Mouse (Mus musculus): ENCODE data around the gene Smpd1. TPM values are rescaled to one million over a fixed set of nuclear protein-coding genes. Genes with fewer than 3 reads are reported as not detected.

The Smpd1 gene
- polyA plus RNA-seq, 1 experiment from 2014 or later = 33.0 TPM

DNA sequence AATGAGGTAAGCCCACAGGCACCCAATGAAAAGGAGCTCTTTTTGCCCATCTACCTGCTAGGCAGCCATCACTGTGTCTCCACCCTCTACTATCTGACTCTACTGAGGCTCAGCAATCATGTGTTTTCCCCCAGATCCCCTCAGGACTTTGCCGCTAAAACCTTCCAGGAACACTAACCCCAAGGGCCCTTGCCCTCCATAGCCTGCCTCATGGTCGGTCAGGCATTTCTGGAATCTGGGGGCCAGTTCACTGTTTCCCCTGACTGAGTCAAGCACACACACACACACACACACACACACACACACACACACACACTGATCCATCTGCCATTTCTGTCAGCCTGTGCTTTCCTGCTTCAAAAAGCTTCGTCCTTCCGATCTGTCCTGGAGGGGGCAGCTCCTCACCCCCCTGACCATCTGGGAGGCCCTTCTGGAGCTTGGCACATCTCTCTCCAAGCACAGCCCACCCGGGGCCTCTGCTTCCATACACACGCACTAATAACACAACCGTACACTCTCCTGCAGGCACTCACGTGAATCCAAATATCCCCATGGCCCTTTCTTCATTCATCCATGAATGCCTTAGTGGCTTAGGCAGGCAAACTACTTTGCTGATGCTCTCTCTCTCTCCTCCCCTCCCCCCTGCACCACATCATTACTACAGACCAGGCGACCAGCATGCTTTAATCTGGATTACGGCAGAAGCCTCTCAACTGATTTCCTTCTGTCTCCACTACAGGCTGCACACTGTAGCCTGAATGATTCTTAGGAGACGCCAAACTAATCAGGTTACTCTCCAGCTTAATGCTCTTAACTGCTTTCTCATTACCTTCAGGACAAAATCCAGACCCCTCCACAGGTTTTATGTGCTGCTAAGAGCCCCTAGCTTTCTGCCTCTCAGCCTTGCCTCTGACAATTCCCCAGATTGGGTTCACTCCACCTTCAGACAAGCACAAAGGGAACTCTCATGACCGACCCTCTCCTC is 15.6 kb downstream of the Smpd1 start:
- 46% methylated on average over 12 of the region's 12 CpGs for WGBS
- no peak overlapping the region for H3K9ac ChIP-seq (ENCODE audit: low read depth, low read length)
- H3K27me3 ChIP-seq (replicated peaks; ENCODE audit: control insufficient read depth, insufficient read depth, low read length) = no peaks in the 10 kb centered on the region
- H3K27ac ChIP-seq (ENCODE audit: low read length) = no peak overlapping the region
- peaks cover 6% of the 10 kb centered on the region; the same call in 1 of the 2 replicates for H3K4me1 ChIP-seq (ENCODE audit: control insufficient read depth, insufficient read depth, low read length)
- H3K9me3 ChIP-seq (ENCODE audit: control insufficient read depth, low read length) = no peaks in the 10 kb centered on the region
- peak; percentile 10; the same call in 1 of the 2 replicates for ATAC-seq
- H3K36me3 ChIP-seq (ENCODE audit: control insufficient read depth, insufficient read depth, low read length) = peaks cover 4% of the 10 kb centered on the region; the same call in 1 of the 2 replicates
- no peak overlapping the region for H3K4me3 ChIP-seq (ENCODE audit: low read length)
- H3K4me2 ChIP-seq (ENCODE audit: low read depth, low read length) = no peak overlapping the region

DNA sequence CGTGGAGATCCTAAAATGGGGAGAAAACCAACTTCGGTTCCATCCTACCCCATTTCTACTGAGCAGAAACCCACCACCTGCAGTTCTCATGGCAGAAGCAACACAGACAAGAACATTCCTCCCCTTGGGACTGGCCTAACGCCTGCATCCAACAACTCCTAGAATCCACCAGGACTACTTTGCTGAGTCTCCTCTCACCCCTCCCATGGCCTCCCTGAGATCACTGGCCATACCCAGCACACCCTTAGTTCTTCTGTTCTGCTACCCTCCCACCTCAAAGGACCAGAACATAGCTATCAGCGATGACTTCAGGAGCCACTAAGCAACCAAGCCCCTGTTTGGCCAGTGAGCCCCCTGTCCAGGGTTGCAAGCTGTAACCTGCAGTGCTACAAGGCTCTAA is 16.6 kb downstream of the Smpd1 start:
- peaks cover 6% of the 10 kb centered on the region; the same call in 1 of the 2 replicates for H3K4me1 ChIP-seq (ENCODE audit: control insufficient read depth, insufficient read depth, low read length)
- 77% methylated on average over 4 of the region's 4 CpGs for WGBS

DNA sequence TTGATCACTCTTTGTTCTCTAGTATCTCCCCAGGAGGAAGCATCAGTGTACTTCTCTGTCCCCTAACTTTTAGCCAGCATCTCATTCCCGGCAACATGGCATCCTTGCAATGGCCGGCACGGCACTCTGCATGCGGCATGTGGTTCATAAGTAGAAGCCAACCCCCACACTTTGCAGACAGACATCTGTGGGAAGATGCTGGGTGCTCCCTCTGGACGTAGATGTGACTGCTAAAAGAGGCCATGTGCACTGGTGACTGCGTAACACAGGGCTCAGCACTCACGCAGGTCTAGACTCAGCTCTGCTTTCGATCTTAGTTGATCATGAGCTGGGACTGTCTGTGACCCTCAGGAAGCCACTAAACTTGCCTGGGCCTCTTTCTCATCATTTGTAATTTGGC is 18.8 kb downstream of the Smpd1 start:
- H3K9me3 ChIP-seq (ENCODE audit: control insufficient read depth, low read length) = no peaks in the 10 kb centered on the region
- no peak overlapping the region for H3K4me2 ChIP-seq (ENCODE audit: low read depth, low read length)
- H3K27me3 ChIP-seq (replicated peaks; ENCODE audit: control insufficient read depth, insufficient read depth, low read length) = no peaks in the 10 kb centered on the region
- no peaks in the 10 kb centered on the region for H3K36me3 ChIP-seq (ENCODE audit: control insufficient read depth, insufficient read depth, low read length)
- 91% methylated on average over 8 of the region's 8 CpGs for WGBS
- H3K27ac ChIP-seq (ENCODE audit: low read length) = no peak overlapping the region
- no peak overlapping the region for H3K4me3 ChIP-seq (ENCODE audit: low read length)
- peaks cover 6% of the 10 kb centered on the region; the same call in 1 of the 2 replicates for H3K4me1 ChIP-seq (ENCODE audit: control insufficient read depth, insufficient read depth, low read length)
- ATAC-seq = no peak
- H3K9ac ChIP-seq (ENCODE audit: low read depth, low read length) = no peak overlapping the region

More for the DNA sequence above, 16.6 kb downstream of the Smpd1 start:
- Histone ChIP-seq H3K27me3 (replicated peaks; ENCODE audit: control insufficient read depth, insufficient read depth, low read length) (no peaks in the 10 kb centered on the region), H3K4me2 (ENCODE audit: low read depth, low read length) (no peak overlapping the region), H3K9ac (ENCODE audit: low read depth, low read length) (no peak overlapping the region), H3K27ac (ENCODE audit: low read length) (no peak overlapping the region), H3K9me3 (ENCODE audit: control insufficient read depth, low read length) (no peaks in the 10 kb centered on the region), H3K36me3 (ENCODE audit: control insufficient read depth, insufficient read depth, low read length) (peaks cover under 1% of the 10 kb centered on the region; the same call in 1 of the 2 replicates), H3K4me3 (ENCODE audit: low read length) (no peak overlapping the region)
- ATAC-seq = no peak

DNA sequence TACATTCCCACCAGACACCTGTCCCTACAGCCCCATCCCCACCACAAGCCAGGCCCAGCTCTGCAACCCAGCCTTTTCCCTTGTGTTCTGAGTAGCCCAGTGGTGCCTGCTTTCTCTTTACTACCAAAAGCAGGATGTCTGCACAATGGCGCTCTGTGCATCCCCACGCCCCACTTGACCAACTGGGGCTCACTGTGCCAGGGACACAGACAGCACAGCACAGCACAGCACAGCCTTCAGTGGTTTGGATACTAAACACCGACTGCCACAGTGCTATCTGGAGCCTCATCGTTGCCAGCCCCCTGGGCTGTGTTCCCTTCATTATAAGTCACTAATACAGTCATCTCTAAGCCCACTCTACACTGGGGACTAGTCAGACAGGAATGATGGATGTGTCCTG is 20.4 kb downstream of the Smpd1 start:
- no peaks in the 10 kb centered on the region for H3K9me3 ChIP-seq (ENCODE audit: control insufficient read depth, low read length)
- no peaks in the 10 kb centered on the region for H3K4me1 ChIP-seq (ENCODE audit: control insufficient read depth, insufficient read depth, low read length)
- H3K9ac ChIP-seq (ENCODE audit: low read depth, low read length) = no peak overlapping the region
- no peak for ATAC-seq
- no peaks in the 10 kb centered on the region for H3K27me3 ChIP-seq (replicated peaks; ENCODE audit: control insufficient read depth, insufficient read depth, low read length)
- no peak overlapping the region for H3K4me3 ChIP-seq (ENCODE audit: low read length)
- H3K4me2 ChIP-seq (ENCODE audit: low read depth, low read length) = no peak overlapping the region
- H3K36me3 ChIP-seq (ENCODE audit: control insufficient read depth, insufficient read depth, low read length) = no peaks in the 10 kb centered on the region
- 84% methylated on average over 4 of the region's 4 CpGs for WGBS
- no peak overlapping the region for H3K27ac ChIP-seq (ENCODE audit: low read length)

DNA sequence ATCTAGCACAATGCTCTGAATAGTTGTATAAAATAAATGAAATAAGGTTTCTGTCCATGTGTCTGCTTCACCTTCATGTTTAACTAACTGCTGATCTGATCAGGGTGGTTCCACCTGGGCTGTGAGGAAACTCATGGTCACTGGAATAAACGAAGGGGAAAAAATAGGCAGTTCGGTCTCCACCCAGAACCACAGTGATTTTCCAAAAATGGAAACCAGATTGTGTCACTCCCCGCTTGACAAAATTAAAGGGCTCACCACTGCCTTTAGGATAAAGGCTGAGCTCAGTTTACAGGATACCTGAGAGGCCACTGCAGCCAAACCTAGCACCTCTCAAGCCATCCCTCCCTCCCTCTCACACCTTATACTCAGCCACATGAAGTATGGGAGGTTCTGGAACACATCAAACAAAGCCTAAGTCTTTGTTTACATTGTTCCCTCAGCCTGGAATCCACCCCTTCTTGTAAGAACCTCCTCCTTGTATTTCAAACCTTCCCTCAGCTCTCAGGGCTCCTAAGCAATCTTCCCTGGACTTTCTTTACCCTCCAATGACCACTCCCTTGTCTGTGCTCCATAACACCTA is 22.1 kb downstream of the Smpd1 start:
- H3K27me3 ChIP-seq (replicated peaks; ENCODE audit: control insufficient read depth, insufficient read depth, low read length) = no peaks in the 10 kb centered on the region
- H3K9ac ChIP-seq (ENCODE audit: low read depth, low read length) = no peak overlapping the region
- WGBS = 60% methylated on average over 3 of the region's 3 CpGs
- H3K9me3 ChIP-seq (ENCODE audit: control insufficient read depth, low read length) = no peaks in the 10 kb centered on the region
- no peak overlapping the region for H3K27ac ChIP-seq (ENCODE audit: low read length)
- no peak for ATAC-seq
- H3K4me2 ChIP-seq (ENCODE audit: low read depth, low read length) = no peak overlapping the region
- no peak overlapping the region for H3K4me3 ChIP-seq (ENCODE audit: low read length)
- H3K4me1 ChIP-seq (ENCODE audit: control insufficient read depth, insufficient read depth, low read length) = no peaks in the 10 kb centered on the region
- no peaks in the 10 kb centered on the region for H3K36me3 ChIP-seq (ENCODE audit: control insufficient read depth, insufficient read depth, low read length)

DNA sequence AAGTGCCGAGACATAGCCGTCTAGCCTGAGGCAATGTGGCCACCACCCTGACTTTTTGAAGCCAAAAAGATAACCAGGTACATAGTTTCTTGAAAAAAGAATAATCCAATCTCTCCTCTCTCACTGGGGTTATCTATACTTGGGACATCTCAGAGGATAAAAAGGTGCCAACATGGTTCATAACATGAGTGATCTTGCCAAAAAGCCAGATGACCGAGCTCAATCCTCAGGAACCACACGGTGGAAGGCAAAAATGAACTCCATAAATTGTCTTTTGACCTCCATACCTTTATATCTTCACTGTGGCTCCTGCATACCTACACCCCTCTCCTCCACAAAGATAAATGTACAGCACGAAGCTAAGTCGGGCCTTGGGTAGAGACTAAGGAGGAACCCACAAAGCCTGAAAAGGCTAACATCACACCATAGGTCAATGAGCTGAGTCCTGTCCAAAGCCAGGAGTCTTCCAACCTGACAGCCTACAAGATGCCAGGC is 23.3 kb downstream of the Smpd1 start:
- H3K4me1 ChIP-seq (ENCODE audit: control insufficient read depth, insufficient read depth, low read length) = peaks cover 5% of the 10 kb centered on the region
- no peak overlapping the region for H3K4me3 ChIP-seq (ENCODE audit: low read length)
- H3K36me3 ChIP-seq (ENCODE audit: control insufficient read depth, insufficient read depth, low read length) = no peaks in the 10 kb centered on the region
- WGBS = 90% methylated on average over 6 of the region's 6 CpGs
- H3K27ac ChIP-seq (ENCODE audit: low read length) = no peak overlapping the region
- H3K9me3 ChIP-seq (ENCODE audit: control insufficient read depth, low read length) = no peaks in the 10 kb centered on the region
- no peaks in the 10 kb centered on the region for H3K27me3 ChIP-seq (replicated peaks; ENCODE audit: control insufficient read depth, insufficient read depth, low read length)
- no peak overlapping the region for H3K4me2 ChIP-seq (ENCODE audit: low read depth, low read length)
- H3K9ac ChIP-seq (ENCODE audit: low read depth, low read length) = no peak overlapping the region
- ATAC-seq = no peak

DNA sequence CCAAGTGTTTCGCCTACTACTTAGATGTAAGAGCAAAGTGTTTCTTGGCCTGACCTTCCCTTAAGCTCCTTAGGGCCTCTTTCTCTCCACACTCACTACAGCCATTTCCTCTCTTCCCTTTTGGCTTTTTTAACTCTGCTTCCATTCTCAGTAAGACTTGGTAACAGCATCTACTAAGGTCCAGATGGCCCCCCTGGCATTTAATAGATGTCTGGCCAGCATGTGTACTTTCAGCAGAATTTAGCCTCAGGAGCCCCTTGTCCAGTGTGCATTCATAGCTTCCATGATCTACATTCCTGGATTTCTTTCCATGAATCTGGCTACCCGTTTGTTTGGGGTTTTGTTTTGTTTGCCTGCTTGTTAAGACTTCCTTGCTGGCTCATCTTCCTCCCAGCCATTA is 24.3 kb downstream of the Smpd1 start:
- H3K4me2 ChIP-seq (ENCODE audit: low read depth, low read length) = no peak overlapping the region
- H3K27me3 ChIP-seq (replicated peaks; ENCODE audit: control insufficient read depth, insufficient read depth, low read length) = no peaks in the 10 kb centered on the region
- H3K4me1 ChIP-seq (ENCODE audit: control insufficient read depth, insufficient read depth, low read length) = peaks cover 5% of the 10 kb centered on the region
- no peak overlapping the region for H3K9ac ChIP-seq (ENCODE audit: low read depth, low read length)
- no peak for ATAC-seq
- 71% methylated on average over 2 of the region's 2 CpGs for WGBS
- H3K36me3 ChIP-seq (ENCODE audit: control insufficient read depth, insufficient read depth, low read length) = no peaks in the 10 kb centered on the region
- no peaks in the 10 kb centered on the region for H3K9me3 ChIP-seq (ENCODE audit: control insufficient read depth, low read length)
- no peak overlapping the region for H3K4me3 ChIP-seq (ENCODE audit: low read length)
- H3K27ac ChIP-seq (ENCODE audit: low read length) = no peak overlapping the region

DNA sequence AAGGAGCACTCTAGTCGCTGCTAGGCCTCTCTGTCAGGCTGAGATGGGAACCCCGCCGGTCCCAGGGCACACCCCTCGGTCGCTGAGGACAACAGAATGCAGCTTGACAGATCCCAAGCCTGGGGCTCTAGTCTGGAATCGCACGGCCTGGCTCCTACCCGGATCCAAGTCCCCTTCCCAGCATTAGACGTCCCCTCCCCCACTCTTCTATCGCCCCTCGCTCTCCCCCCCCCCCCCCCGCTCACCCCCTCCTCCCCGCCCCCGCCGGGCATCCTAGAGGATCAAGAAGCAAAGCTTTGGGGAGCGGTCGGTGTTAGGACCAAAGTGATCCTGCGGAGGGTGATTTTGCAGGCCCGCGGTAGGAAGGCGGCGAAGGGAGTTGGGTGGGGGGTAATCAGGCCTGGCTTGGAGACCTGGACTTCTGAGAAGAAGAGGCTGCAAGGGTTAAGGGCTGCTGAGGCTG is 26.5 kb downstream of the Smpd1 start:
- ATAC-seq = peak; percentile 38
- H3K36me3 ChIP-seq (ENCODE audit: control insufficient read depth, insufficient read depth, low read length) = no peaks in the 10 kb centered on the region
- no peaks in the 10 kb centered on the region for H3K9me3 ChIP-seq (ENCODE audit: control insufficient read depth, low read length)
- H3K9ac ChIP-seq (ENCODE audit: low read depth, low read length) = peak overlapping the region; percentile 65
- no peaks in the 10 kb centered on the region for H3K27me3 ChIP-seq (replicated peaks; ENCODE audit: control insufficient read depth, insufficient read depth, low read length)
- H3K4me3 ChIP-seq (ENCODE audit: low read length) = peak overlapping the region; percentile 74
- H3K4me2 ChIP-seq (ENCODE audit: low read depth, low read length) = peak overlapping the region; percentile 88
- under 1% methylated on average over 17 of the region's 22 CpGs for WGBS
- 0 out of 2 replicates have a peak overlapping the region, but pooled peaks have one; percentile 15 for H3K27ac ChIP-seq (ENCODE audit: low read length)
- H3K4me1 ChIP-seq (ENCODE audit: control insufficient read depth, insufficient read depth, low read length) = peaks cover 5% of the 10 kb centered on the region

DNA sequence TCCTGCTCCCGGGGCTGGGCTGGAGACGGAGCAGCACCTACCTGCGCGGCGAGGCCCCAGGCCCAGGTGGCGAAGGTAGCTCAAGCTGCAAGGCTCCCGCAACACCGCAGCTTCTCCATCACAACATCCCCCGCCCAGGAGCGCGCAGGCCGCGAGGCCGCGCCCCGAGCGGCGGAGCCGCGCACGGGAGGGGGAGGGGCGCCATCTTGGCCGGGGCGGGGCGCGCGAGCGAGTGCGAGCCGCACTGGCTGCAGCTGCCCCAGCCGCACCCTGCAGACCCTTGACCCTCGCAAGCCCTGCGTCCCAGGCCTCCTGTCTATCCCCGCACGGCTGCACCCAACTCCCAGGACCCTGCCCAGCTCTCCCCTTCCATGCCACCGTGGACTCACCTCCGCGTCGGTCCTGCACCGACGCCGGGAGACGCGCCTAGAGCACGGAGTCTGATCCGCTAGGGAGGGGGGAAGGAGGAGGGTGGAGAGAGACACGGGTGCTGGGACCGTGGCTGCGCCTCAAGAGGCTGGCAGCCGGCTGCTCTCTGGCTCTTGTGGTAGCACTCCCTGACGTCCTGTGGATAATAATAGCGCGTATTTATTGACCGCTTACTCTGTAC is 27.0 kb downstream of the Smpd1 start, which contains the start of gene Apbb1:
TSS of gene Apbb1 (minus strand) at position 560 of the 610 bp plus-strand sequence.
- WGBS = under 1% methylated on average over 53 of the region's 54 CpGs
- Histone ChIP-seq H3K27me3 (replicated peaks; ENCODE audit: control insufficient read depth, insufficient read depth, low read length) (no peaks in the 10 kb centered on the region), H3K9me3 (ENCODE audit: control insufficient read depth, low read length) (no peaks in the 10 kb centered on the region), H3K36me3 (ENCODE audit: control insufficient read depth, insufficient read depth, low read length) (no peaks in the 10 kb centered on the region), H3K4me3 (ENCODE audit: low read length) (peak within 1 kb of the TSS; percentile 74), H3K4me2 (ENCODE audit: low read depth, low read length) (peak within 1 kb of the TSS; percentile 88), H3K27ac (ENCODE audit: low read length) (0 out of 2 replicates have a peak within 1 kb of the TSS, but pooled peaks have one; percentile 15), H3K9ac (ENCODE audit: low read depth, low read length) (peak within 1 kb of the TSS; percentile 65), H3K4me1 (ENCODE audit: control insufficient read depth, insufficient read depth, low read length) (peaks cover 5% of the 10 kb centered on the region)
- peak; percentile 96 for ATAC-seq
